Mouse (Mus musculus) forebrain, embryonic 13.5 days (tissue): ENCODE measurements at regions not wholly inside any gene's neighbourhood (a gene's known extent, or its start where the extent isn't known, plus 50 kb on each side); places are given as distances from the start of the nearest gene placed in this dataset.
"Not testable (repeated sequence)": the region's sequence is repeated elsewhere in the genome, so short reads cannot be mapped to it uniquely, and the experiment has no call there.

ENCODE experiments used
- ATAC-seq: fragments of 200-750 bp; cut with Nextera tagmentation; 2 replicates; pipeline ENCODE4 v1.8.0; 2017
- H3K27ac ChIP-seq: fragments of 300-500 bp; sonication (generic); 2 replicates; pipeline ENCODE4 v1.5.1; 2015; ENCODE audit warnings: inconsistent platforms, mild to moderate bottlenecking, moderate library complexity
- H3K27me3 ChIP-seq: fragments of 300-500 bp; sonication (generic); 2 replicates; pipeline ENCODE4 v1.6.1; 2015; ENCODE audit warnings: mild to moderate bottlenecking, inconsistent platforms
- H3K36me3 ChIP-seq: fragments of 300-500 bp; sonication (generic); 2 replicates; pipeline ENCODE4 v1.6.1; 2015; ENCODE audit warnings: mild to moderate bottlenecking, inconsistent platforms; ENCODE audit not compliant: poor library complexity, severe bottlenecking
- H3K4me1 ChIP-seq: fragments of 300-500 bp; sonication (generic); 2 replicates; pipeline ENCODE4 v1.6.1; 2015; ENCODE audit warnings: inconsistent platforms
- H3K4me2 ChIP-seq: fragments of 300-500 bp; sonication (generic); 2 replicates; pipeline ENCODE4 v1.6.1; 2015; ENCODE audit warnings: inconsistent platforms, mild to moderate bottlenecking, moderate library complexity
- H3K4me3 ChIP-seq: fragments of 300-500 bp; sonication (generic); 2 replicates; pipeline ENCODE4 v1.5.1; 2015; ENCODE audit warnings: mild to moderate bottlenecking, inconsistent platforms
- H3K9ac ChIP-seq: fragments of 300-500 bp; sonication (generic); 2 replicates; pipeline ENCODE4 v1.6.1; 2015; ENCODE audit warnings: mild to moderate bottlenecking, inconsistent platforms
- H3K9me3 ChIP-seq: fragments of 300-500 bp; sonication (generic); replicated peaks from 2 replicates; pipeline ENCODE4 v1.6.1; 2016; ENCODE audit warnings: inconsistent platforms
- WGBS: fragments of 180-500 bp; shearing (Covaris S2); methylation state at CpG from one replicate; pipeline ENCODE4 v1.1.7; 2015; 5-methylcytosine and 5-hydroxymethylcytosine counted together

- not testable (repeated sequence) for H3K4me1 ChIP-seq, H3K9ac ChIP-seq, H3K27me3 ChIP-seq, H3K36me3 ChIP-seq, H3K4me3 ChIP-seq, H3K27ac ChIP-seq, ATAC-seq, H3K9me3 ChIP-seq, H3K4me2 ChIP-seq
- 91% methylated on average over 14 of the region's 14 CpGs for WGBS
These were observed 450.8 kb upstream of the Epha6 start for GRCm38 (mm10) chr16:61056175-61056574.

- Histone ChIP-seq H3K27me3 (no peaks in the 10 kb centered on the region), H3K27ac (no peak overlapping the region), H3K4me2 (no peak overlapping the region), H3K9ac (no peak overlapping the region), H3K4me3 (no peak overlapping the region), H3K36me3 (no peaks in the 10 kb centered on the region), H3K9me3 (no peaks in the 10 kb centered on the region), H3K4me1 (no peaks in the 10 kb centered on the region)
- ATAC-seq = peak; percentile 43; the same call in 1 of the 2 replicates
- WGBS = 77% methylated on average over 7 of the region's 7 CpGs
These were observed 435.8 kb upstream of the Epha6 start for GRCm38 (mm10) chr16:61041140-61041586.
